20 mouse cellular contexts compared by ENCODE assay signal in the genomic region with DNA sequence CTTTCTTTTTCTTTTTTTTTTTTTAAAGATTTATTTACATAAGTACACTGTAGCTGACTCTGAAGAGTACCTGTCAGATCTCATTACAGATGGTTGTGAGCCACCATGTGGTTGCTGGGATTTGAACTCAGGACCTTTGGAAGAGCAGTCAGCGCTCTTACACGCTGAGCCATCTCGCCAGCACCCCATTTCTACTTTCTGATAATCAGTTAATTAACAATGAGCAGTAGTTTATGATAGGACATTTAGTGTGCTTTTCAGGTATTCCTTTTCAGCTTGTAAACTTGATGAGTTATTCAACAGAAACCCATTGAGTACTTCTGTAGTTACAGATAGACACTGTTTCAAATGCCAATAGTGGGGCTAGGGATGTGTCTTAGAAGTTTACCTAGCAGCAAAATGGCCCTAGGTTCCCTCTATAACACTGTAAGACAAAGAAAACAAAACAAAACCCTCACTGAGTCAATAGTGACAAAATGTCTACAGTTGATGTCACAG. TPM values are rescaled to one million over a fixed set of nuclear protein-coding genes. Genes with fewer than 3 reads are reported as not detected.
DNase-seq lines count a peak whose midpoint lies in the region; ATAC-seq and TF ChIP-seq lines count a peak whose summit lies in the region.
"Had no signal": no experiment of that assay in that cellular context is flagged by ENCODE, and none has a peak within 500 bp of the region (broad histone marks: within the 10 kb centered on the region; RNA-seq: fewer than 3 reads in every experiment).

No protein-coding gene starts in this region.

- H3K4me2 ChIP-seq in hindbrain, embryonic 12.5 days (replicated peaks): peak overlapping the region; percentile 61
- H3K4me2 ChIP-seq in hindbrain, embryonic 11.5 days (replicated peaks; ENCODE audit: low read depth, low read length): no peak overlapping the region
- peak overlapping the region; percentile 86 for H3K4me2 ChIP-seq in forebrain, embryonic 16.5 days (ENCODE audit: low read length)
- H3K4me2 ChIP-seq in hindbrain, postnatal 0 days (ENCODE audit: low read depth, low read length): peak overlapping the region; percentile 80
- peak overlapping the region; percentile 80 for H3K4me2 ChIP-seq in neural tube, embryonic 13.5 days
- H3K4me2 ChIP-seq: liver, embryonic 15.5 days; stomach, embryonic 15.5 days had no signal

- no peaks in the 10 kb centered on the region for H3K9me3 ChIP-seq in hindbrain, embryonic 12.5 days (replicated peaks)
- no peaks in the 10 kb centered on the region for H3K9me3 ChIP-seq in hindbrain, embryonic 11.5 days (ENCODE audit: control insufficient read depth, low read length)
- no peaks in the 10 kb centered on the region for H3K9me3 ChIP-seq in forebrain, embryonic 16.5 days (ENCODE audit: control insufficient read depth, low read length)
- no peaks in the 10 kb centered on the region for H3K9me3 ChIP-seq in hindbrain, postnatal 0 days (ENCODE audit: low read length)
- no peaks in the 10 kb centered on the region for H3K9me3 ChIP-seq in neural tube, embryonic 13.5 days
- H3K9me3 ChIP-seq: liver, embryonic 15.5 days; stomach, embryonic 15.5 days had no signal

- H3K36me3 ChIP-seq in hindbrain, embryonic 12.5 days: 0 out of 2 replicates have a peak, but pooled peaks cover 5% of the 10 kb centered on the region
- H3K36me3 ChIP-seq in hindbrain, embryonic 11.5 days (ENCODE audit: control insufficient read depth, insufficient read depth, low read length): no peaks in the 10 kb centered on the region
- H3K36me3 ChIP-seq in forebrain, embryonic 16.5 days (ENCODE audit: control insufficient read depth, insufficient read depth): no peaks in the 10 kb centered on the region
- H3K36me3 ChIP-seq in hindbrain, postnatal 0 days (ENCODE audit: insufficient read depth, low read length): no peaks in the 10 kb centered on the region
- 0 out of 2 replicates have a peak, but pooled peaks cover 5% of the 10 kb centered on the region for H3K36me3 ChIP-seq in neural tube, embryonic 13.5 days
- H3K36me3 ChIP-seq: stomach, embryonic 15.5 days had no signal

- no peak overlapping the region for H3K9ac ChIP-seq in hindbrain, embryonic 12.5 days
- no peak overlapping the region for H3K9ac ChIP-seq in hindbrain, embryonic 11.5 days (ENCODE audit: low read depth, low read length)
- H3K9ac ChIP-seq in forebrain, embryonic 16.5 days (replicated peaks; ENCODE audit: low read depth, low read length): no peak overlapping the region
- H3K9ac ChIP-seq in hindbrain, postnatal 0 days (replicated peaks; ENCODE audit: low read length): no peak overlapping the region
- H3K9ac ChIP-seq in neural tube, embryonic 13.5 days: no peak overlapping the region
- H3K9ac ChIP-seq: liver, embryonic 15.5 days; stomach, embryonic 15.5 days had no signal

- intact Hi-C loops in left cerebral cortex, postnatal 4 days (cut with DNase I): no loop called here

- H3K4me3 ChIP-seq in hindbrain, embryonic 12.5 days: no peak overlapping the region
- no peak overlapping the region for H3K4me3 ChIP-seq in hindbrain, embryonic 11.5 days (ENCODE audit: low read depth, low read length)
- H3K4me3 ChIP-seq in forebrain, embryonic 16.5 days (replicated peaks; ENCODE audit: low read length): no peak overlapping the region
- peak overlapping the region; percentile 85; the same call in 1 of the 2 replicates for H3K4me3 ChIP-seq in hindbrain, postnatal 0 days (ENCODE audit: low read length)
- no peak overlapping the region for H3K4me3 ChIP-seq in neural tube, embryonic 13.5 days
- H3K4me3 ChIP-seq: liver, embryonic 15.5 days; stomach, embryonic 15.5 days had no signal

- no peak for TF ChIP-seq CTCF in hindbrain, postnatal 0 days (IDR thresholded peaks at IDR 0.05; ENCODE audit: low read depth)

- no peak for DNase-seq in hindbrain, embryonic 11.5 days (ENCODE audit: low spot score)
- DNase-seq in hindbrain, postnatal 0 days (ENCODE audit: low spot score): no peak
- DNase-seq in left cerebral cortex, postnatal 4 days: no peak
- DNase-seq: adrenal gland, postnatal 25 days; cerebellum, adult 18-20 months; cerebellum, postnatal 36 days; heart, postnatal 4 days; kidney, postnatal 36 days; right cerebral cortex, postnatal 25 days; thymus, adult 18-20 months; thymus, postnatal 4 days had no signal

- peaks cover 13% of the 10 kb centered on the region for H3K4me1 ChIP-seq in hindbrain, embryonic 12.5 days
- no peaks in the 10 kb centered on the region for H3K4me1 ChIP-seq in hindbrain, embryonic 11.5 days (replicated peaks; ENCODE audit: control insufficient read depth, insufficient read depth, low read length)
- H3K4me1 ChIP-seq in forebrain, embryonic 16.5 days (replicated peaks; ENCODE audit: control insufficient read depth, insufficient read depth, low read length): peaks cover 26% of the 10 kb centered on the region
- H3K4me1 ChIP-seq in hindbrain, postnatal 0 days (ENCODE audit: insufficient read depth, low read length): peaks cover 13% of the 10 kb centered on the region; the same call in 1 of the 2 replicates
- H3K4me1 ChIP-seq in neural tube, embryonic 13.5 days (replicated peaks): peaks cover 50% of the 10 kb centered on the region

- WGBS in hindbrain, embryonic 12.5 days: 96% methylated on average over 3 of the region's 3 CpGs
- 96% methylated on average over 3 of the region's 3 CpGs for WGBS in hindbrain, embryonic 11.5 days
- 93% methylated on average over 3 of the region's 3 CpGs for WGBS in forebrain, embryonic 16.5 days
- 97% methylated on average over 3 of the region's 3 CpGs for WGBS in hindbrain, postnatal 0 days
- 95% methylated on average over 3 of the region's 3 CpGs for WGBS in neural tube, embryonic 13.5 days

- H3K27me3 ChIP-seq in hindbrain, embryonic 12.5 days: no peaks in the 10 kb centered on the region
- no peaks in the 10 kb centered on the region for H3K27me3 ChIP-seq in hindbrain, embryonic 11.5 days (ENCODE audit: control insufficient read depth, insufficient read depth, low read length)
- H3K27me3 ChIP-seq in forebrain, embryonic 16.5 days (replicated peaks; ENCODE audit: control insufficient read depth, insufficient read depth, low read length): no peaks in the 10 kb centered on the region
- no peaks in the 10 kb centered on the region for H3K27me3 ChIP-seq in hindbrain, postnatal 0 days (ENCODE audit: insufficient read depth, low read length)
- no peaks in the 10 kb centered on the region for H3K27me3 ChIP-seq in neural tube, embryonic 13.5 days
- H3K27me3 ChIP-seq: CH12.LX; liver, embryonic 15.5 days; stomach, embryonic 15.5 days had no signal

- no peak overlapping the region for H3K27ac ChIP-seq in hindbrain, embryonic 12.5 days
- no peak overlapping the region for H3K27ac ChIP-seq in hindbrain, embryonic 11.5 days (ENCODE audit: low read depth, low read length)
- H3K27ac ChIP-seq in forebrain, embryonic 16.5 days (ENCODE audit: low read length): no peak overlapping the region
- H3K27ac ChIP-seq in hindbrain, postnatal 0 days: no peak overlapping the region
- no peak overlapping the region for H3K27ac ChIP-seq in neural tube, embryonic 13.5 days (replicated peaks)
- H3K27ac ChIP-seq: liver, embryonic 15.5 days; macrophage; stomach, embryonic 15.5 days had no signal

- no peak for ATAC-seq in hindbrain, embryonic 12.5 days (ENCODE audit: low FRiP score)
- no peak for ATAC-seq in hindbrain, embryonic 11.5 days (ENCODE audit: low FRiP score)
- no peak for ATAC-seq in forebrain, embryonic 16.5 days
- ATAC-seq in hindbrain, postnatal 0 days: no peak
- ATAC-seq in neural tube, embryonic 13.5 days (ENCODE audit: low read depth): no peak
- no peak for ATAC-seq in erythroid progenitor cell, adult 5-6 weeks (replicated peaks; ENCODE audit: low FRiP score, poor library complexity, severe bottlenecking)
- ATAC-seq: intestine, embryonic 16.5 days had no signal

RNA-seq across cellular contexts. Expression of a gene that starts 3.3 kb away (rescaled TPM):
- 380 and 385 TPM in 2 replicates for polyA plus RNA-seq in hindbrain, embryonic 12.5 days (2016; fragmentation: Nextera tagmentation; extraction: Ambion mirVana)
- polyA plus RNA-seq in hindbrain, embryonic 11.5 days (2014; fragmentation: Nextera tagmentation; extraction: Ambion mirVana): 300 and 304 TPM in 2 replicates
- 550 and 563 TPM in 2 replicates for polyA plus RNA-seq in forebrain, embryonic 16.5 days (2015; fragmentation: Nextera tagmentation; extraction: Ambion mirVana)
- total RNA-seq in hindbrain, postnatal 0 days (2014; rRNA removed): 366 and 402 TPM in 2 replicates
- 672 and 704 TPM in 2 replicates for polyA plus RNA-seq in hindbrain, postnatal 0 days (2015; fragmentation: Nextera tagmentation; extraction: Ambion mirVana)
- 518 and 529 TPM in 2 replicates for polyA plus RNA-seq in neural tube, embryonic 13.5 days (2015; fragmentation: Nextera tagmentation; extraction: Ambion mirVana)
- total RNA-seq in erythroid progenitor cell, adult 5-6 weeks (2015; ENCODE audit: low replicate concordance): 110 and 116 TPM in 2 replicates
- total RNA-seq in erythroid progenitor cell, adult 5-6 weeks (2017; ENCODE audit: low replicate concordance): 55.3 and 60.5 TPM in 2 replicates
- total RNA-seq in left cerebral cortex, postnatal 4 days (2021): 100 to 1,000 TPM; 589 to 625 TPM

RNA-seq across cellular contexts. Expression of a gene that starts 14.0 kb away (rescaled TPM):
- 9.4 and 10.5 TPM in 2 replicates for polyA plus RNA-seq in hindbrain, embryonic 12.5 days (2016; fragmentation: Nextera tagmentation; extraction: Ambion mirVana)
- polyA plus RNA-seq in hindbrain, embryonic 11.5 days (2014; fragmentation: Nextera tagmentation; extraction: Ambion mirVana): 8.4 and 9.4 TPM in 2 replicates
- 6.7 and 7.7 TPM in 2 replicates for polyA plus RNA-seq in forebrain, embryonic 16.5 days (2015; fragmentation: Nextera tagmentation; extraction: Ambion mirVana)
- 7.2 and 11.1 TPM in 2 replicates for total RNA-seq in hindbrain, postnatal 0 days (2014; rRNA removed)
- polyA plus RNA-seq in hindbrain, postnatal 0 days (2015; fragmentation: Nextera tagmentation; extraction: Ambion mirVana): 5.4 and 6.0 TPM in 2 replicates
- polyA plus RNA-seq in neural tube, embryonic 13.5 days (2015; fragmentation: Nextera tagmentation; extraction: Ambion mirVana): 6.8 and 6.9 TPM in 2 replicates
- total RNA-seq in erythroid progenitor cell, adult 5-6 weeks (2015; ENCODE audit: low replicate concordance): 36.8 and 46.9 TPM in 2 replicates
- 49.4 and 53.0 TPM in 2 replicates for total RNA-seq in erythroid progenitor cell, adult 5-6 weeks (2017; ENCODE audit: low replicate concordance)
- 10 to 100 TPM; 23.6 to 24.6 TPM for total RNA-seq in left cerebral cortex, postnatal 4 days (2021)
